Mouse (Mus musculus) layer of hippocampus, adult 11-12 months (tissue): ENCODE measurements at regions not wholly inside any gene's neighbourhood (a gene's known extent, or its start where the extent isn't known, plus 50 kb on each side); places are given as distances from the start of the nearest gene placed in this dataset.
A peak's percentile ranks its signal among the peaks of the same experiment; 100 is the strongest.

Experiments
- DNase-seq: peaks from one replicate; pipeline ENCODE4 v3.0.0; 2022; ENCODE audit warnings: low spot score

DNA sequence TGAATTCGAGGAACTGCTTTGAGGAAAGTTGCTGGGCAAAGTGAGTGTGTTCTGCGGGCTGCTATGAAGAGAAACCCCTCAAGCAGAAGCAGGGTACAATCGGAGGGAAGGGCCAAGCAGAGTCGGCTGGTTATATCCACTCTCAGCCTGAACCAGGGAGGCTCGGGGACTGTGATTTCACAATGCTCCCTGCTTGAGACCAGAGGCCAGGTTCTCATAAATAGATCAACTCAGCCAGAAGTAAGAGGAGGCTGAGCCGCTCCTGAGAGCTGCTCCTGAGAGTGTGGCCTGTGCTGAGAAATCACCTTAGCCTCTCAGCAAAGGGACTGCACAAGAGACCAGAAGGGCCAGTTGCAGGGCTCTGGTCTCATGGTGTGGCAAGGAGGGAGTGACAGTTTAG, 149.6 kb downstream of the Tfap2c start:
- no peak for DNase-seq

DNA sequence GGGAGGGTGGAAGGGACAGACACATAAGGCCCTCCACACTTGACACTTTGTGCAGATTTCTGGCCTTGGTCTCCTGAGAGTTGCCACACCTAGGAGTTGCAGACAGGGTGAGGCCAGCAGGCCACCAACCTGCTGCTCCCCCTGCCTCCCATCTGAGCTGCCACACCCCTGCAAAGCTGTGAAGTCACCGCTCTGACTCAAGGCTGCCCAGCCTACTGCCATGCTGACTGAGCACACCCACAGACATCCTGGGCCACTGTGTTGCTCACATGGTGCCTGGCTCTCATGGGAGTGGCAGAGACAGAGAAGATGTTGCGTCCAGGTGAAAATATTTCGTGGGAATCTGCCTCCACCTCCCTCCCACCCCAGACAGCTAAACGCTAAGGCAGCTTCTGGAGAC, 150.3 kb downstream of the Tfap2c start:
- DNase-seq: no peak

DNA sequence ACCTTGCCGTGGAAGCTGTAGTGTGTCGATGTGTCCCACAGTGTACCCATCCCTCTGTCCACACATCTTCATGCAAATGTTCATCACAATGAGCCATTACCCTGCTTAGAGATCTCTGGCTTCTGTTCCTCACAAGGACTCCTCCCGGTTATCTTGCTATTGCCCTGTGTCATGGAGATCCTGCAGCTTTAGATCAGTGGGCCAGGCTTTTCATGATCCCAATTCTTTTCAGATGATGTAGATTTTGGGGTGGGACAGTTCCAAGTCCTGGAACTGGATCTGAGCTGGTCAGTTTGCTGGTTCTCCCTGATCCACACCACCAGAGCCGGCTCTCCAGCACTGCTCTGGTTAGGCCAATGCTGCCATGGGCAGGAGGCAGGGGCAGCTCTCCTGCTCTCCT, 161.2 kb downstream of the Tfap2c start:
- DNase-seq: no peak

DNA sequence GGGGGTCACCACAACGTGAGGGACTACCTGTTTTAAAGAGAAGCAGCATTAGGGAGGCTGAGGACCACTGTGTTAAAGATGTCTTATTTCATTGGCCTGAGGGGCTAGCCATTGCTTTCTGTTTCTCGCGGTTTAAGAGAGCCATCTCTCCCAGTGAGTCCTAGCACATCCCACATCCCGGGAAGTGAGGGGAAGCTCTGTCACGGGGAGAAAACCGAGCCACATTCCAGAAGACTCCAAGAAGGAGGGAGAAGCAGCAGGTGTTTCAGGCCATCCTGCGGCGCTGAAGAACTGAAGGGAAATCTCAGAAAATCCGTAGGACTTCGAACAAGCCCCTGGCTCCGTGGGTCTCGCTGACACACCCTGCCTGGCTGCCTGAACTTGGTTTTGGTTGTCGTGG, 177.3 kb downstream of the Tfap2c start:
- no peak for DNase-seq

DNA sequence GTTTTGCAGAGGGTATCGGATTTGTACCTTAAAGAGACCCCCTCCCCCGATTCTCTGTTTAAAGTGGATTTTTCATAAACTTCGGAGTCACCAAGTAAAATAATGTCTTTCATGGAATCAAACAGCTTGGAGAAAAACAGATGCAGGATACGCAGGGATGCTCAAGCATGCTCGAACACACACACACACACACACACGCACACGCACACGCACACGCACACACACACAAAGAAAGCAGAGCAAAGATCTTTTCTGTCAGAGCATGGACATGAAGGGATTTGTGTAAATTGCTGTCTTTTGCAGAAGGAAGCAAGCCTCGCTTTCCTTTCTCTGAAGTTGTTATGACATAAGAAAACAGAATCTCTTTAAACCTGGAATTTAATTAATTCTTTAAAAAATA, 178.2 kb downstream of the Tfap2c start:
- DNase-seq: no peak

DNA sequence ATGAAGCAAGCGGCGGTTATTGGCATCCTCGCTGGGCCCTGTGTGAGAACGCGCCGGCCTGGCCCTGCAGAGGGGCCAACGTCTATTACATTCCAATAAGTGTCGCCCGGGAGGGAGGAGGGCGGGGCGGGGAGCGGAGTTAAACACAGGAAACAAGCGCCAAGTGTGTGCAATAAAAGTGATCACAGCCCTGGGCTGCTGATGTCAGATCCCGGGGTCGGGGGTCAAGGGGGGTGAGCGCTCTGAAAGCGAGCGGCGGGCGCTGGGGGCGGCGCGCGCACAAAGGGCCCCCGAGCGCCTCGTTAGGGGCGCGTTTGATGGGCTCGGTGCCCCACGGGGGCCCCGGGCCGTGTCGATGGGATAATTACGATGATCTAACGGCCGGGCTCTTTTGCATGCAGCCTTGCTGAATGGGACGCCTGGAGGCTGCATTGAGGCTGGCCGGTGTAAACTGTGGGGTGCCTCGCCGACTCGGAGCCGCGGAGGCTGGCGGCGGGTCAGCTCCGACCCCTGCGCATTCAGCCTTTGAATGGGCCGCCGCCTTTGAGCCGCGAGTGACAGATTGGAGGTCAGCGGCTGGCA, 178.9 kb downstream of the Tfap2c start:
- no peak for DNase-seq

DNA sequence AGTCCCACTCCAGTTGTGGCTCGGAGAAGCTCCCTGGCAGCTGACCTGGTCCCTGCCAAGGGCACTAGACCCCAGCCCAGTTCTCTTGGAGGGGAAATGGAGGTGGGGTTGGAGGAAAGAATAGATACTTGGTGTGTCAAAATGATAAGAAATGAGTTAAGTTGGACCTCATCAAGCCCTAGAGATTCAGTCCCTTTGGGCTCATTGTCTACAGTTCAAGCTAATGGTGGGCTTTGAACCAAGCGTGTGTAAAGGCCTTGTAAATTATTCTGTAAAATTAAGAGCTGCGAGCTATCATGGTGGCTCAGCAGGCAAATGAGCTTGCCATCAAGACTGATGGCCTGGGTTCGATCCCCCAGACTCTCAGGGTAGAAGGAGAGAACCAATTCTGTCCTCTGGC, 179.8 kb downstream of the Tfap2c start:
- DNase-seq: no peak

DNA sequence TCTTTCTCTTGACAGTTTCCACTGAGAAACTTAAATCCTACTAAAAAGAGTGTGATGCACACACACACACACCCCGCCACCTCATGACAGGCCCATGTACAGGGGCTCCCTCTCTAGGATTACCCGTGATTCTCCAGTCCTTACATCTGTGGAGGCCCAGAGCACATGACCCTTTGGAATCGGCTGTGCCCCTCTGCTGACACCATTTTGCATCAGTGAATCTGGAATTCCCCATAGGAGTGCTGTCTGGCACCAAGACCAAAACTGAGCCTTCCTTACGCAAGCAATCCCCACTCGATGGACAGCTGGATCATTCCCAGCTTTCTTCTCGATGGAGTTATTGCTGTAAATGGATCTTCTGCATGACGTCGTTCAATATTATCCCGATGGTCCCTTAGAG, 180.3 kb downstream of the Tfap2c start:
- DNase-seq: no peak

DNA sequence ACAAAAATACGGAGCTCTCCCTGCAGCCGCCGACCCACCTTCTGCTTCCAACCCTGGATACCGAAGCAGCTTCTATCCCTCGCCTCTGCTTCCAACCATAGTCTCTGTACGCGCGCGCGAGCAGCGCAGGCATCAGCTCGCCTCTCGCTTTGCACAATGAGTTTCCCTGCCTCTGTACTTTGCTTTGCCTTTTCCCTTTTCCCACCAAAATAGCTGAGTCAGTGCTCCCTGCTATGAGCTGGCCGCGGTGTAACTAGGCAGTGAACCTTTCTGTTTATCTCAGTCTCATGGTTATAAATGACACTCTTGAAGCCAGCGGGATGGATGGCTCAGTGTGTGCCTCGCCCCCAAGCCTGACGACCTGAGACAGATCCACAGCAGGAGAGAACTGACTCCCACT, 182.0 kb downstream of the Tfap2c start:
- no peak for DNase-seq

DNA sequence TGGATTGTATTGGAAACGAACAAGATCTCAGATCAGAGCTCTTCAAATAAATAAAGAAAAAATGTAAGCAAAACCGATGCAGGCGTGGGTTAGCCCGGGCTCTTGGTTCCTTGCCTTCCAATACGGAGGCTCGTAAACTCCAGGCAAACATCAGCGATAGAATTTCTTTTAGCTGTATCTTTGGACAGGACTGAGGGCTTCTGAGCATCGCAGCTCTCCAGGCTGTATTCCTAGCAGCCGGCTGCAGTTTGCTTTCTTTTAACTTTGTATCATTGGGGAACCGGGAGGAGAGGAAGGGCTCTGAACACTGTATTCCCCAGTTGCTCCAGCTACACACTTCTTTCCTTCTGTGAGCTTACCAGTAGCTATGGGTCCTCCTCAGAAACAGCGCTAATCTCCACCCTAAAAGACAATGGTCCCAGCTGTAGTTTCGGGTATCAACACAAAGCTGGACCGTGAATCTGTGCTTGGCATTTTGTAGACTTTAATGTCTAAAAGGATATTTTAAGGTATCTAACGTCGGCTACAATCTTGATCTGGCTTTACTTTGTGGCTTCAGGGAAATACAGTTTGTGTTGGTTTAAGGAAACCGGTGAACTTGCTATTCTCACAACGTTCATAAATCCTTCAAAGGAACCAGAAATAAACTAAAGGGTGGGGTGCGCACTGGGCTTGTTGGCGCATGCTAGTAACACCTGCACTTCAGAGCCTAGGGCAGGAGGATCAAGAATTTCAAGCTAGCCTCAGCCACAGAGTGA, 183.2 kb downstream of the Tfap2c start:
- DNase-seq: no peak

DNA sequence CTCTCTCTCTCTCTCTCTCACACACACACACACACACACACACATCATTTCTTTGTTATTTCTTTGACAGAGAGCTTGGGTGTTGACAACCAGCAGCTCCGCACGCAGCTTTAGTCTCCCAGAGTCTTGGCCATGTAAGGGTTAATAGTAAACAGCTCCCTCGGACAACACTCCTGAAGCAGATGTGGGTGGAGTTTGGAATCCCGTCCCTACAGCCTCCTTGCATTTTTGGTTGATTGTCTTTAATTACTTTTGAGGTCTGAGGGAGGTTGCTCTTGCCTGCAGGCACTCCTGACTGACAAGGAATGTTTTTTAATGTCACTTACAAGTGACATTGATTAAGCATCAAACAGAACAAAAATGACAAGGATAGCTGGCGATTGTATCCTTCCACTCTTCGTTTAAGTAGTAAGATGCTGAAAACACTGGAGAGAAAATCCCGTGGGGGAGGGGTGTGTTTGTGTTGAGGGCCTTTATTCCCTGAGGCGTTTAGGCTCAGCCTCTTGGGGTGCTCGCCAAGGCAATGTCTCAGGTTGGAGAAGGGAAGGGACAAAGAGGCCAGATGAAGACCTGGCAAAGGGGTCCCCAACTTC, 184.1 kb downstream of the Tfap2c start:
- DNase-seq: no peak

DNA sequence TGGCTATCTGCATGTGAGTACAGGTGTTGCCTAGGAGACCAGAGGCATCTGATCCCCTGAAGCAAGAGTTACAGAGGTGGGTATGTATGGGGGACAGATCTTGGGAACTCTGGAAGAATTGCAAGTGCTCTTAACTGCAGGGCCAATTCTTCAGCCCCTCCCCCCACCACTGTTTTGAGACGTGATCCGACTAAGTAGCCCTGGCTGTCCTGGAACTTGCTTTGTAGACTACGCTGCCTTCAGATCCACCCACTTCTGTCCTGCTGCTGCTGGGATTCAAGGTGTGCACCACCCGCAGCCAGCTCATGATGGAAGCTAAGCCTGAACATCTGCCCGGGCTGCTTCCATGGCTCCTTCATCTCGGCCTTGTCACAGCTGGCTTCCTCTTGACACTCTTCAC, 186.2 kb downstream of the Tfap2c start:
- DNase-seq: no peak

DNA sequence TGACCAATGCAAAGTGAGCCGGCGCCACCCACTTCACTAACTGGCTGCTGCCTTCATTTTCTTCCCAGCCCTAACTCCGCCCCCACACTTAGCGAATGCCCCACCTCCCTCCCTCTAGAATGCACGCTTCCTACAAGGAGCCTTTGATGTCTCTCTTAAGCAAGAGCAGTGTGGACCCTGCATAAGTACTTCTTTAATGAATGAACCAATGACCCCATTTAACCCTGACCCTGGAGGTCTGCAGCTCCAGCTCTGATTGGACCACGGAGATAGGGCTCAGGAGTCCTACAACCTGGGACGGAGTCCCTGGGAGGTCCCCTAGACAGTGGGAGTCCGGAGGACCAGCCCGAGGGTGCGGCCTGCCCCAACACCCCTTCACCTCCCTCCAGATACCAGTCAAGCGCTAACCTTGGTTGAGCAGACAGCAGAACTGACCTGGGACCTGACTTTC, 189.7 kb downstream of the Tfap2c start:
- no peak for DNase-seq

DNA sequence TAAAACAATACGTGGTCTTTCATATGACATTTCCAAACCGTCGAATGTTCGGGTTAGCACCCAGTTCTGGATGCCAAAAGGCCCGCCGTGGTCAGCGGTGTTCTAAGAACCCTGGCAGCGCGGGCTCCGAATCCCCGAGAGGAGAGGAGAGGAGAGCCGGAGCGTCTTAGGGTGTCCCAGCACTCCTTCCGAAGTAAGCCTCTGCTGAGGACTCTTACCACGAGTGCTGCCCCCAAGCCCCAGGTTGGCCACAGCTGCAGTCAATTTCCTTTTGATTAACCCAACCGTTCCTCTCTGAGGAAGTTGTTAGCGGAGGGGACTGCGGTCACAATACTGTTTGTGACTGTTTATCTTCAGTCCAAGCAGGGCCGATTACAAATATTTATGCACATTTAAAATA, 190.1 kb downstream of the Tfap2c start:
- DNase-seq: no peak

DNA sequence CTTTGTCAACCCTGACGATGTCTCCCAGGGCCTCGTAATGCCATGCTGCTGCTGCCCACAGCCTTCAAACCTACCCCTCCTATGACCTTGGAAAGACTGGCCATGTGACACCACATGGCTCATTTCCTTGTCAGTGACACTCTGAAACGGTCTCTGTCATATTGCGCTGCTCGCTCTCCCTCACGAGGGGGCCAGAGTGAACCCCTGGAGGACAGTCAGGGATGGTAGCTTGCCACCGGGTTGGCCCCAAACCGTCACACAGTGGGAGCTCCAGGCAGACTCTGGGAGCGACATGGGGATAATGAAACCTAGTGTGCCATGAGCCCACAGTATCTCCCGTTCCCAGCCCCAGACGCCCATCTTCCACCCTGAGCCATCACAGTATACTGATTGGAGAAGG, 188.8 kb downstream of the Bmp7 start:
- DNase-seq: no peak

DNA sequence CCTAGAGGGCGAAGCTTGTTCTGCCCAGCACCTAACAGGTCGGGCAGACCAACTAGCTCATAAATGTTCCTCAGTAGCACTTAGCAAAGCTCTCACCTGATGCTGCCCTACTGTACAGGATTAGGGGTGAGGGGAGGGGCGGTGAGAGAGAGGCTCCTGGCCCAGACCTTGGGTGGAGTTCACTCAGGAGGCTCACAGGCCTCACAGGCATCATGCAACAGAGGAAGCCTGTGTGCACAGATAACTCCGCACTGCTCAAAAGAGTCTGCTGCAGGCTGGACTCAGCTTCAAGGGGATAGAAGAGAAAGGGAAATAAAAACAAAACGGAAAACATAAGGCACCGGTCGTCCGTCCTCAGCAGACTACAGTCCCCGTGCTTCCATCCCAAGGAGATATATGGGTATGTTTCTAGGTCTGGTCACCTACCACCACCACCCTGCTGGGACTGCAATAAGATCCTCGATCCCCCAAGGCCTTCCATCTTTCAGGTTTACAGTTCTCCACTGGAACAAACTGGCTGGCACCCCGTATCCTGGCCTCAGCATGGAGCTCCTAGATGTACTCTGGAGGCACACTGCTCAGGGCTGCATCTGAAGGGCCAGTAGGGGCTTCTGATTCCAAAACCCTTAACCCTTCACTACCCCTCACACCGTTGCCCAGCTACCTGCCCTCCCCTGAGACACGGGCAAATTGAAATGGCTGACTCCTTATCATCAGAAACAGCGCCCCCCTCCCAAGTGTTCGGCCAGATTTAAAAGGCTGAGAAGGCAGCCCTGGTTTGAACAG, 184.2 kb downstream of the Bmp7 start:
- DNase-seq: no peak

DNA sequence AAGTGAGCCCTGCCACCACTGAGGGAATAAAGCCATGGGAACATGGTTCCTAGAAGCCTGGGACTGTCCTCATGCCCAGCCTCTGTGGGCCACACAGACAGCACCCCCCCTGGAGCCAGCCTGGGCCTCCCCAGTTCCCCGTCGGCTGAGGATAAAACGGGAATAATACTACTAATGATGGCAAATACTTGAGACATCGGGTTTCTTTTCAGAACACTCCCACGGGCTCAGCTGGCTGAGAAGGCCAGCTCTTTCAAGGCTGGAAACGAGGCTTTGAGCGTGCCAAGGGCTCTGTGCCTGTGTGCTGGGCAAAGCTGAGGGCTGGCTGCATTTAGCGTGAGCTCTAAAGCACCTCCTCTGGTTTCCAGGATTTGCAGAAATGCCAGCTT, 183.7 kb downstream of the Bmp7 start:
- DNase-seq: peak; percentile 41

DNA sequence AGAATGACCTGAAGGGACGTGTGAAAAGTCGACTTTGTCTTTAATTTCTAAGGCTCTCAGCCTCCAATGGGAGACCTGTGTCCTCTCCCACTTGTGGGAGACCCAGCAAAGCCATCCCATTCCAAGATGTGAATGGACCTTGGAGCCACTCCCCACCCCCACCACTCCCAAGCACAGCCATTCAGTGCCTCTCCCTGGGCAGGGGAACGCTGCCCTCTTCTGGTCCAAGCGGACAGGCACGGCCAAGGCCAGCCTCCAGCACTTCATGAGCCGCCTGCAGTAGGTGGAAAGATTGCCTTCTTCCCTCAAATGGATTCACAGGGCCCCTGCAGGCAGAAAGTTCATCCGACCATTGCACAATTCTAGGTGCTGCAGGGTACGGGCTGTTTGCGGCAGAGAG, 181.6 kb downstream of the Bmp7 start:
- DNase-seq: peak; percentile 37

DNA sequence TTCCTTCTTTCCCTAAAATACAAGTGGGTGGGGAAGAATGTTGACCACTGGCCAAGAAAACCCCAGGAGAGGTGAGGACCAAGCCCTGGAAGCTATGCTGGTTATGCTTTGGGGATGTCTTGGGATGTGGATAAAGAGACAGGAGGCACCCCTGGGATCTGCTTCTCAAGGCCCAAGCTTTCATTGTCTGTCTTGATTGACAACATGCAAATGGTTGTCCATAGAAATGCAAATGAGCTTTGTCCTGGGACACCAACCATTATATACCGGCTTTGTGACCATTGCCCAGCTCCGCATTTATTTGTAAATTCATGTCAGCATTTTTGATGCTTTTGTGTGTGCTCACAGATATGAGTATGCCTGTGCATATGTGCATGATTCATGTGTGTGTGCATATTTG, 174.9 kb downstream of the Bmp7 start:
- no peak for DNase-seq

DNA sequence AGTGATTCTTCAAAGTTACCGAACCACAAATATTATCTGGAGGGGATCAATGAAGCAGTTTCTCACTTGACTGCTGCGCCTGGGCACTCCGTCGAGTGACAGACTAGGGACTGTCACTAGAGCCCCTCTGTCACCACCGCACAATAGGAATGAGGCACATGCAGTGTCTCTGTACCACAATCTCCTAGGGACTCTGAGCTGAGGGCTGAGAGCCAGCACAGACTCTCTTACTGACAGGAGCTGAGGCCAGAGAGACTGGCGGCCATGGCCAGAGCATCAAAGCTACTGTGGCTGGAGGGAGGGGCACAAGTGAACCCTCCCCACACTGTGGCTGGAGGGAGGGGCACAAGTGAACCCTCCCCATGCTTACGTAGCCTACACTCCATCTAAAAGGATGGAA, 173.7 kb downstream of the Bmp7 start:
- no peak for DNase-seq

DNA sequence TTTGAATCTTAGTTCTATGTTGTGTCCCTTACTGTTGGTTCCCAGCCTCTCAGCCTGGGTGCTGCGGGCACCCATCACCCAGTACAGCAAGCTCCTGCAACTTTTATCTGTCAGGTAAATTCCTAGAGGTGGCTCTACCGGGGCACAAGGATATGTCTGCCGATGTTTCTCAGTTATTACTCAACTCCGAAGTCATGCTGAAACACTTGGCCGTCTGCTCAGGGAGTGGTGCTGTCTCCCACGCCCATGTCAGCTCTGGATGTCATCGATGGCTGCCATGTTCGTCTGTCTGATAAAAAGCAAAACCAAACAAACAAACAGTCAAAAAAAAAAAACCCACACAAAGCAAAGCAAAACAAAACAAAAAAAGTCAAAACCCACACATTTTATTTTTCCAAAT, 171.4 kb downstream of the Bmp7 start:
- no peak for DNase-seq

DNA sequence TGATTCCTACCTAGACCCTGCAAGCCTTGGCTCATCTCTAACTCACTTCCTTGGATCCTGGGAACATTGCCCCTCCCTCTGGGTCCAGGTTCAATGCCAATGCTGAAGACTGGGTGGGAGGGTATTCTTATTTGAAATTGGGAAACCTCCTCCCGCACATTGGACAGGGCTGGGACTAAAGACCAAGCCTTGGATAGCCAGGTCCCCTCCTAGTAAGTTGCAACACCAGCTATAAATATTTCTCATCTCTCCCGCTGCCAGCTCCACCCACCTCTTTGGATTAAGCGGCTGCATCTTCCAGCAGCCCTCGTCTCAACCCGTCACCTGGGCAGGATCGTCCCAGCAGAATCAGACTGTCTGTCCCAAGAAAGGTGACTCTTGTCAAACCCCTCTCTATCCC, 170.1 kb downstream of the Bmp7 start:
- DNase-seq: no peak

DNA sequence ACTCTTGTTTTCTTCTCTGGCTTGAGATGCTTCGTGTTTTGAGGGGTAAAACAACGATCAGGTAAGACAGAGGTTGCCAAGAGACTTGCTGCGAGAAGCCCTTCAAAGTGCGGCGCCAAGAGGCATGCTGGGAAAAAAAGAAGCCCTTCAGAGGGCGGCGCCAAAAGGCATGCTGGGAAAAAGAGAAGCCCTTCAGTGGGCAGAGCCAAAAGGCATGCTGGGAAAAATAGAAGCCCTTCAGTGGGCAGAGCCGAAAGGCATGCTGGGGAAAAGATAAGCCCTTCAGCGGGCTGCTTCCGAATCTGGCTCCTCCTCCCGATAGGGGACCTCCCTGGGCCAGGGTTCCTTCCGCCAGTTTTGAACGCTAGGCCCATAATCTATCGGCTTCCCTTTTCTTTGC, 169.5 kb downstream of the Bmp7 start:
- DNase-seq: no peak
